Mouse (Mus musculus) macrophage (primary cell): ENCODE data around the gene Pla2g2c. TPM values are rescaled to one million over a fixed set of nuclear protein-coding genes. Genes with fewer than 3 reads are reported as not detected.

Source experiments
- H3K27ac ChIP-seq: fragments of 350-480 bp; formaldehyde crosslinking; 2 replicates; pipeline ENCODE4 v1.9.0; 2021
- H3K36me3 ChIP-seq: fragments of 350-480 bp; formaldehyde crosslinking; 2 replicates; pipeline ENCODE4 v1.9.0; 2021; ENCODE audit errors: inconsistent target
- H3K4me3 ChIP-seq: fragments of 350-480 bp; formaldehyde crosslinking; 2 replicates; pipeline ENCODE4 v1.9.0; 2021; ENCODE audit errors: inconsistent target
- H3K79me2 ChIP-seq: fragments of 350-480 bp; formaldehyde crosslinking; 2 replicates; pipeline ENCODE4 v1.9.0; 2021; ENCODE audit errors: inconsistent target
- WGBS: methylation state at CpG from one replicate; pipeline ENCODE4 v1.1.7; 2026; ENCODE audit warnings: inconsistent platforms; ENCODE audit not compliant: missing documents; 5-methylcytosine and 5-hydroxymethylcytosine counted together
- polyA plus RNA-seq: library from polyadenylated mRNA; stranded (reverse); fragments of 250-400 nt; gene quantifications from 3 replicates; pipeline ENCODE4 v1.2.4, GENCODE M21; 2018; ENCODE audit warnings: inconsistent platforms

The Pla2g2c gene
- polyA plus RNA-seq, 1 experiment from 2014 or later = not detected

- H3K4me3 ChIP-seq = no peak overlapping the region
- no peaks in the 10 kb centered on the region for H3K36me3 ChIP-seq
- no peaks in the 10 kb centered on the region for H3K79me2 ChIP-seq
- no peak overlapping the region for H3K27ac ChIP-seq
- WGBS = 86% methylated on average over 4 of the region's 4 CpGs
Measured at GRCm38 (mm10) chr4:138788381-138788780, 63.8 kb downstream of the Pla2g2c start.

DNA sequence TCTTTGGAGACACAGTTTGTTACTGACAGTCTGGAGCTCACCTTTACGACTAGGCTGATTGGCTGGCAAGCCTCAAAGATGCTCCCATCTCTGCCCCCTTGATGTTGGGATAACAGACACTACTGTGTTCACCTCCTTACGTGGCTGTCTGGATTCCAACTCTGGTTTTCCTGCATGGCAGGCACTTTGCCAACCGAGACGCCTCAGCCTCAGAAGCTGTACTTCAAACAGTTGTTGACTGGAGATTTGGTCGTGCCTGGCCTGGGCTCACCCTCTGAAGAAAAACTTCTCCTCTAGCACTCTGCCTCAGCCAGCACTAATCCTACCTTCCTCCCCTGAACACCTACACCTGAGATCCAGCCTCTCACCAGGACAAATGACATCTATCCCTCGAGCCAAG lies 66.9 kb downstream of the Pla2g2c start:
- 70% methylated on average over 6 of the region's 6 CpGs for WGBS
- no peak overlapping the region for H3K4me3 ChIP-seq

GRCm38 (mm10) chr4:138792599-138792998 lies 68.0 kb downstream of the Pla2g2c start:
- Histone ChIP-seq H3K36me3 (no peaks in the 10 kb centered on the region), H3K79me2 (no peaks in the 10 kb centered on the region), H3K27ac (no peak overlapping the region), H3K4me3 (no peak overlapping the region)
- WGBS = 48% methylated on average over 9 of the region's 9 CpGs

More for the DNA sequence above, 66.9 kb downstream of the Pla2g2c start:
- no peaks in the 10 kb centered on the region for H3K36me3 ChIP-seq
- no peaks in the 10 kb centered on the region for H3K79me2 ChIP-seq
- H3K27ac ChIP-seq = no peak overlapping the region

GRCm38 (mm10) chr4:138793276-138793675 lies 68.7 kb downstream of the Pla2g2c start:
- no peak overlapping the region for H3K27ac ChIP-seq
- H3K36me3 ChIP-seq = no peaks in the 10 kb centered on the region
- 64% methylated on average over 2 of the region's 2 CpGs for WGBS
- no peak overlapping the region for H3K4me3 ChIP-seq
- no peaks in the 10 kb centered on the region for H3K79me2 ChIP-seq

GRCm38 (mm10) chr4:138794344-138794743 lies 69.8 kb downstream of the Pla2g2c start:
- Histone ChIP-seq H3K4me3 (no peak overlapping the region), H3K79me2 (no peaks in the 10 kb centered on the region), H3K36me3 (no peaks in the 10 kb centered on the region), H3K27ac (no peak overlapping the region)
- 86% methylated on average over 6 of the region's 6 CpGs for WGBS

Other genes starting within 250 kb of the Pla2g2c start
- not detected in 3 replicates for gene Vwa5b1, start 88.9 kb upstream of the Pla2g2c start, polyA plus RNA-seq
- gene Ubxn10, start 12.4 kb downstream of the Pla2g2c start, polyA plus RNA-seq = not detected in 3 replicates
- gene Pla2g2f, start 32.8 kb downstream of the Pla2g2c start, polyA plus RNA-seq = not detected in 3 replicates
- gene Pla2g2d, start 50.9 kb downstream of the Pla2g2c start, polyA plus RNA-seq = not detected in 3 replicates
- gene Pla2g5, start 138.7 kb downstream of the Pla2g2c start, polyA plus RNA-seq = 0.16 to 1.2 TPM (median 0.47 TPM) in 3 replicates
- not detected in 3 replicates for gene Gm13030, start 149.2 kb downstream of the Pla2g2c start, polyA plus RNA-seq
- gene Pla2g2e, start 153.2 kb downstream of the Pla2g2c start, polyA plus RNA-seq = 1.1 to 3.7 TPM (median 2.6 TPM) in 3 replicates
- 6.9 to 12.3 TPM (median 7.4 TPM) in 3 replicates for gene Otud3, start 189.2 kb downstream of the Pla2g2c start, polyA plus RNA-seq
- gene Rnf186, start 242.3 kb downstream of the Pla2g2c start, polyA plus RNA-seq = not detected in 3 replicates
- gene Tmco4, start 248.1 kb downstream of the Pla2g2c start, polyA plus RNA-seq = 8.6 to 10.1 TPM (median 8.7 TPM) in 3 replicates